Mouse (Mus musculus) cortical plate, adult 2 months (tissue): Measurements from ENCODE around the gene Pip5k1b. TPM values are rescaled to one million over a fixed set of nuclear protein-coding genes. Genes with fewer than 3 reads are reported as not detected.

Experiments used
- H3K27ac ChIP-seq: fragments of 200-500 bp; 2 replicates; pipeline ENCODE4 v1.5.1; 2012; ENCODE audit warnings: low read length, control low read depth, inconsistent platforms; ENCODE audit not compliant: insufficient read depth
- H3K4me1 ChIP-seq: fragments of 200-500 bp; 2 replicates; pipeline ENCODE4 v1.6.1; 2011; ENCODE audit warnings: low read length; ENCODE audit not compliant: control insufficient read depth, insufficient read depth
- H3K4me3 ChIP-seq: fragments of 200-500 bp; 2 replicates; pipeline ENCODE4 v1.5.1; 2011; ENCODE audit warnings: mild to moderate bottlenecking, low read length, control low read depth; ENCODE audit not compliant: insufficient read depth
- CTCF ChIP-seq: fragments of 200-500 bp; IDR thresholded peaks from 2 replicates; pipeline ENCODE4 v1.5.1; 2011; ENCODE audit warnings: mild to moderate bottlenecking, control low read depth, low read length; ENCODE audit not compliant: insufficient read depth; ENCODE audit errors: extremely low read depth
- POLR2A ChIP-seq: fragments of 200-500 bp; IDR thresholded peaks from 2 replicates; pipeline ENCODE4 v1.6.1; 2011; ENCODE audit warnings: mild to moderate bottlenecking, low read length, control low read depth; ENCODE audit not compliant: insufficient read depth; ENCODE audit errors: extremely low read depth
- polyA plus RNA-seq: library from polyadenylated mRNA; depleted of rRNA; stranded (reverse); fragments of >200 nt; gene quantifications from 2 replicates; pipeline ENCODE4 v1.2.3, GENCODE M21; 2012; rRNA removed

Gene Pip5k1b
- 11.9 and 15.4 TPM in 2 replicates for polyA plus RNA-seq

DNA sequence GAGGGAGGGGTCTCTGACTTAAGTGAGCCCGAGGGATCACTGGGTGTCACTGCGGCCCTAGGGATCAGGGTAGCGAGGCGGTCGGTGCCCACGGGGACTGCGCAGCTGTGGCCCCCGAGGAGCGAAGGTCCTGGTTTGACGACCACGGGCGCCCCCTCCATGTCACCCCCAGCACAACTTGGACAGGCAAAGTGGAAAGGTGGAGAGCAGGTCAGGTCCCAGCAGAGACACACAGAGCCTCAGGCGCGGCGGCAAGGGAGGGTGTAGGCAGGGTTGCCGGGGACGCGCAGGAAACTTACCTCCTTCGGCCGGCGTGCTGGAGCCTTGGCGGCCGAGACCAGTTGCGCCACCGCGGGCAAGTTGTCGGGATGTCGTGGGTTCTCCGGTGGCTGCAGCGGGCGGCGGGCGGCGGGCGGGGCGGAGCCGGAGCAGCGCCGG lies at the start of gene Pip5k1b:
Gene Pip5k1b (minus strand): TSS at position 407 of the 438 bp plus-strand sequence.
- H3K27ac ChIP-seq, result 0 out of 2 replicates have a peak within 1 kb of the TSS, but pooled peaks have one; percentile 61
- H3K4me3 ChIP-seq, result peak within 1 kb of the TSS; percentile 69
- TF ChIP-seq CTCF (no peak), POLR2A (no peak)
- no peaks in the 10 kb centered on the region; the same call in 1 of the 2 replicates for H3K4me1 ChIP-seq

DNA sequence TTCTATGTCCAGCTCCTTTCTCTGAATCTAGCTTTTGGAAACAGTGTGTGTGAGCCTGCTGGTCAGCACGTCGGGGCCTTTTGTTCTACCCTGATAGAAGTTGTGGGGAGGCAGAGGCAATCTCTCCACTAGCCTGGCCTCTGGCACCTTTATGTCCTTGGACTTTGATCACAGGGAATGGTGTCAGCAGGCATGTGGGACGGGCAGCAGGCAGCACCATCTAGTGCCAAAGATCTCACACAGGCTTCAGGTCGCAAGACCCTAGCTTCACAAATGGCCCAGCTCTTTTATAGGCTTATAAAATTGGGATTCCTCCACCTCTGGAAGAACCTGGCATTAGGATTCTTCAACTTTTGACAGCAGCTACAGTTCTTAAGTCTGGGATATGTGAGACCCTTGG lies 48.4 kb upstream of the Pip5k1b start:
- H3K4me3 ChIP-seq, result no peak overlapping the region
- no peaks in the 10 kb centered on the region for H3K4me1 ChIP-seq
- no peak overlapping the region for H3K27ac ChIP-seq
- TF ChIP-seq POLR2A (no peak), CTCF (no peak)

- Histone ChIP-seq H3K4me1 (no peaks in the 10 kb centered on the region), H3K27ac (no peak overlapping the region), H3K4me3 (no peak overlapping the region)
- TF ChIP-seq POLR2A (no peak), CTCF (no peak)
Measured at GRCm38 (mm10) chr19:24603431-24603830, 47.8 kb upstream of the Pip5k1b start.

DNA sequence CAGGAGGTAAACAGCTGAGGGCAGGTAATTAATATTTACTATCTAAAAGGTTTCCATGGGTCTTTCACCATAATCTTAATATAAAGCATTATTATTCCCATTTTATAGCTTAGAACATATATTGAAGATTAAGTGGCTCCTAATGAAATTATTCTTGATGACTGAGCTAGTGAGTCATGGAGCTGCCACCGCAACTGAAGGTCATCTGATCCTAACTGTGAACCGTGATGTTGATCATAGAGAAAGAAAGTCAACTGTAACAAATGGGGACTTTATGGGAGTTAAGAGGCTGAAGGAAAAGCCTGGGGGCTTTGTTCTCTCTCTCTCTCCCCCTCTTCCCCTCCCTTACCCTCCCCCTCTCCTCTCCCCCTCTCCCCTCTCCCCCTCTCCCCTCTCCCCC lies 31.1 kb upstream of the Pip5k1b start:
- H3K4me1 ChIP-seq, result peaks cover 3% of the 10 kb centered on the region
- H3K27ac ChIP-seq, result no peak overlapping the region
- TF ChIP-seq CTCF (no peak), POLR2A (no peak)
- H3K4me3 ChIP-seq, result no peak overlapping the region

GRCm38 (mm10) chr19:24585171-24585570 lies 29.5 kb upstream of the Pip5k1b start:
- H3K27ac ChIP-seq, result no peak overlapping the region
- H3K4me1 ChIP-seq, result peaks cover 3% of the 10 kb centered on the region
- TF ChIP-seq POLR2A (no peak), CTCF (no peak)
- H3K4me3 ChIP-seq, result no peak overlapping the region

- TF ChIP-seq POLR2A, result no peak
- Histone ChIP-seq H3K4me1 (peaks cover 3% of the 10 kb centered on the region), H3K4me3 (no peak overlapping the region), H3K27ac (peak overlapping the region; percentile 32; the same call in 1 of the 2 replicates)
Measured at GRCm38 (mm10) chr19:24583956-24584355, 28.3 kb upstream of the Pip5k1b start.

- TF ChIP-seq POLR2A (no peak), CTCF (no peak)
- H3K27ac ChIP-seq, result no peak overlapping the region
- H3K4me1 ChIP-seq, result no peaks in the 10 kb centered on the region
- H3K4me3 ChIP-seq, result no peak overlapping the region
Measured at GRCm38 (mm10) chr19:24576125-24576524, 20.5 kb upstream of the Pip5k1b start.

- H3K4me1 ChIP-seq, result no peaks in the 10 kb centered on the region
- TF ChIP-seq POLR2A, result no peak
- H3K27ac ChIP-seq, result no peak overlapping the region
- no peak overlapping the region for H3K4me3 ChIP-seq
Measured at GRCm38 (mm10) chr19:24571756-24572181, 16.1 kb upstream of the Pip5k1b start.

DNA sequence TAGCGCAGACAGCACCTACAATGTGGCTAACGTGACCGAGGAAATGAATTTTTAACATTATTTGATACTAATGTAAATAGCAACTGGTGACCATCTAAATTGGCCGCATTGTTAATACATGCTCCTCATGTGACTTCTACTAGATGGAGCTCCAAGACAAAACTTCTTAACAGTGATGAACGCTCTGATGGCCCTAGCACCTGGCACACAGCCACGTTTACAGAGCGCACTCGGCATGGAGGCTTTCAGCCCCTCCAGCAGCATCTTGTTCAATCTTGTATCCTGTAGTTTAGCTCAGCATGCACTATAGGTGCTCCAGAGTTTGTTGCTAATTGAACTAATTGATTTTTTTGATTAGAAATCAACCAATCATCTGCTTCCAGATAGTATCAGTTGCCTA lies 15.3 kb upstream of the Pip5k1b start:
- no peak overlapping the region for H3K4me3 ChIP-seq
- TF ChIP-seq CTCF, result no peak
- TF ChIP-seq POLR2A, result no peak
- no peaks in the 10 kb centered on the region for H3K4me1 ChIP-seq
- H3K27ac ChIP-seq, result no peak overlapping the region

DNA sequence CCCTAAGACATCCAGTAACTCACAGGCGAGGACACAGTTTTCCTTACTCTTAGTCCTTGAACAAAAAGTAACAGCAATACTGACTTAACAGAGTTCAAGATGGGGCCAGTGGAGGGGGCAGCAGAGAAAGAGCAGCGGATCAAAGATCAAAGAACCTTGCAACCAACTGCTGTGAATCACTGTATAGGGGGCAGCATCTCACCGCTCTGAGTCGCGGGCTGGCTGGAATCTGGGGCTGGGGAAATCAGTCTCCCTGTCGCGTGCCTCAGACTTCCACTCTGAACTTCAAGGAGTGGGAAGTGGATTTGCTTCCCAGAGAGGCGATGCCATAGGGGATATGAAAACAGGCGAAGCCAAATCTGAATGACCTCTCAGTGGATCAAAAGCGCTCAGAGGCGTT lies 1.8 kb upstream of the Pip5k1b start:
- no peak overlapping the region for H3K27ac ChIP-seq
- no peak for TF ChIP-seq CTCF
- TF ChIP-seq POLR2A, result no peak
- H3K4me1 ChIP-seq, result no peaks in the 10 kb centered on the region; the same call in 1 of the 2 replicates
- H3K4me3 ChIP-seq, result no peak overlapping the region
